Mouse (Mus musculus): ENCODE measurements around the gene Atp8a2. TPM values are rescaled to one million over a fixed set of nuclear protein-coding genes. Genes with fewer than 3 reads are reported as not detected.

Gene Atp8a2
- polyA plus RNA-seq, 1 experiment from 2014 or later, result 0.25 TPM

- H3K27me3 ChIP-seq (replicated peaks; ENCODE audit: insufficient read depth, low read length), result peaks cover 11% of the 10 kb centered on the region; the same call in 1 of the 2 replicates
- no peak for ATAC-seq
- no peak overlapping the region for H3K4me2 ChIP-seq (replicated peaks; ENCODE audit: low read depth, low read length)
- TF ChIP-seq CTCF (IDR thresholded peaks at IDR 0.05) (no peak), EP300 (IDR thresholded peaks at IDR 0.05) (no peak)
- H3K4me3 ChIP-seq (ENCODE audit: low read depth, low read length), result no peak overlapping the region
- H3K4me1 ChIP-seq (ENCODE audit: insufficient read depth, low read depth, low read length), result no peaks in the 10 kb centered on the region
- WGBS, result 12% methylated on average over 2 of the region's 2 CpGs
- H3K9ac ChIP-seq (replicated peaks; ENCODE audit: low read depth), result no peak overlapping the region
- H3K36me3 ChIP-seq (ENCODE audit: insufficient read depth, low read length), result no peaks in the 10 kb centered on the region
- peak; percentile 9 for DNase-seq (ENCODE audit: low spot score)
- no peak overlapping the region for H3K27ac ChIP-seq (ENCODE audit: low read length)
- H3K9me3 ChIP-seq (ENCODE audit: low read length), result no peaks in the 10 kb centered on the region
These were observed 18.4 kb downstream of the Atp8a2 start for GRCm38 (mm10) chr14:60178571-60178955.

- no peaks in the 10 kb centered on the region for H3K9me3 ChIP-seq (ENCODE audit: low read length)
- H3K4me3 ChIP-seq (ENCODE audit: low read depth, low read length), result peak overlapping the region; percentile 51
- peaks cover 11% of the 10 kb centered on the region; the same call in 1 of the 2 replicates for H3K27me3 ChIP-seq (replicated peaks; ENCODE audit: insufficient read depth, low read length)
- H3K36me3 ChIP-seq (ENCODE audit: insufficient read depth, low read length), result no peaks in the 10 kb centered on the region
- H3K9ac ChIP-seq (replicated peaks; ENCODE audit: low read depth), result no peak overlapping the region
- WGBS, result 14% methylated on average over 35 of the region's 37 CpGs
- ATAC-seq (no peak), DNase-seq (ENCODE audit: low spot score) (no peak)
- H3K4me2 ChIP-seq (replicated peaks; ENCODE audit: low read depth, low read length), result peak overlapping the region; percentile 99
- H3K4me1 ChIP-seq (ENCODE audit: insufficient read depth, low read depth, low read length), result no peaks in the 10 kb centered on the region
- H3K27ac ChIP-seq (ENCODE audit: low read length), result no peak overlapping the region
- no peak for TF ChIP-seq CTCF (IDR thresholded peaks at IDR 0.05)
- no peak for TF ChIP-seq EP300 (IDR thresholded peaks at IDR 0.05)
These were observed 19.1 kb downstream of the Atp8a2 start for GRCm38 (mm10) chr14:60177614-60178570.

- no peaks in the 10 kb centered on the region for H3K9me3 ChIP-seq (ENCODE audit: low read length)
- TF ChIP-seq EP300 (IDR thresholded peaks at IDR 0.05) (no peak), CTCF (IDR thresholded peaks at IDR 0.05) (no peak)
- H3K4me1 ChIP-seq (ENCODE audit: insufficient read depth, low read depth, low read length), result no peaks in the 10 kb centered on the region
- H3K9ac ChIP-seq (replicated peaks; ENCODE audit: low read depth), result no peak overlapping the region
- H3K4me3 ChIP-seq (ENCODE audit: low read depth, low read length), result peak overlapping the region; percentile 51
- ATAC-seq (peak; percentile 77), DNase-seq (ENCODE audit: low spot score) (peak; percentile 46)
- H3K27ac ChIP-seq (ENCODE audit: low read length), result no peak overlapping the region
- H3K27me3 ChIP-seq (replicated peaks; ENCODE audit: insufficient read depth, low read length), result peaks cover 11% of the 10 kb centered on the region
- WGBS, result 1% methylated on average over 37 of the region's 84 CpGs
- H3K36me3 ChIP-seq (ENCODE audit: insufficient read depth, low read length), result no peaks in the 10 kb centered on the region
- peak overlapping the region; percentile 99 for H3K4me2 ChIP-seq (replicated peaks; ENCODE audit: low read depth, low read length)
These were observed 19.9 kb downstream of the Atp8a2 start for GRCm38 (mm10) chr14:60176891-60177613.

GRCm38 (mm10) chr14:60176469-60176890 lies 20.5 kb downstream of the Atp8a2 start:
- H3K4me1 ChIP-seq (ENCODE audit: insufficient read depth, low read depth, low read length), result no peaks in the 10 kb centered on the region
- DNase-seq (ENCODE audit: low spot score), result peak; percentile 23
- ATAC-seq, result 0 out of 2 replicates have a peak, but pooled peaks have one; percentile 4
- H3K9me3 ChIP-seq (ENCODE audit: low read length), result no peaks in the 10 kb centered on the region
- H3K4me2 ChIP-seq (replicated peaks; ENCODE audit: low read depth, low read length), result peak overlapping the region; percentile 99
- peak overlapping the region; percentile 51 for H3K4me3 ChIP-seq (ENCODE audit: low read depth, low read length)
- H3K27ac ChIP-seq (ENCODE audit: low read length), result no peak overlapping the region
- H3K27me3 ChIP-seq (replicated peaks; ENCODE audit: insufficient read depth, low read length), result peaks cover 11% of the 10 kb centered on the region
- H3K9ac ChIP-seq (replicated peaks; ENCODE audit: low read depth), result no peak overlapping the region
- H3K36me3 ChIP-seq (ENCODE audit: insufficient read depth, low read length), result no peaks in the 10 kb centered on the region
- TF ChIP-seq CTCF (IDR thresholded peaks at IDR 0.05) (no peak), EP300 (IDR thresholded peaks at IDR 0.05) (no peak)
- 22% methylated on average over 9 of the region's 9 CpGs for WGBS

GRCm38 (mm10) chr14:60172286-60173055 lies 24.5 kb downstream of the Atp8a2 start:
- 39% methylated on average over 12 of the region's 12 CpGs for WGBS
- H3K27me3 ChIP-seq (replicated peaks; ENCODE audit: insufficient read depth, low read length), result peaks cover 7% of the 10 kb centered on the region
- no peak overlapping the region for H3K4me3 ChIP-seq (ENCODE audit: low read depth, low read length)
- no peak overlapping the region for H3K27ac ChIP-seq (ENCODE audit: low read length)
- H3K4me2 ChIP-seq (replicated peaks; ENCODE audit: low read depth, low read length), result no peak overlapping the region
- DNase-seq (ENCODE audit: low spot score) (no peak), ATAC-seq (no peak)
- no peak overlapping the region for H3K9ac ChIP-seq (replicated peaks; ENCODE audit: low read depth)
- TF ChIP-seq EP300 (IDR thresholded peaks at IDR 0.05) (no peak), CTCF (IDR thresholded peaks at IDR 0.05) (no peak)
- H3K9me3 ChIP-seq (ENCODE audit: low read length), result no peaks in the 10 kb centered on the region
- H3K36me3 ChIP-seq (ENCODE audit: insufficient read depth, low read length), result no peaks in the 10 kb centered on the region
- no peaks in the 10 kb centered on the region for H3K4me1 ChIP-seq (ENCODE audit: insufficient read depth, low read depth, low read length)

Measured in lung, postnatal 0 days (tissue).